Mouse (Mus musculus) brain, adult 2 months (tissue): ENCODE results near the gene Prr7.
"Not testable (repeated sequence)": the region's sequence is repeated elsewhere in the genome, so short reads cannot be mapped to it uniquely, and the experiment has no call there.

Source experiments
- DNase-seq: peaks from one replicate; pipeline ENCODE4 v3.0.0; 2011; ENCODE audit warnings: low read depth, low spot score

Gene Prr7

DNA sequence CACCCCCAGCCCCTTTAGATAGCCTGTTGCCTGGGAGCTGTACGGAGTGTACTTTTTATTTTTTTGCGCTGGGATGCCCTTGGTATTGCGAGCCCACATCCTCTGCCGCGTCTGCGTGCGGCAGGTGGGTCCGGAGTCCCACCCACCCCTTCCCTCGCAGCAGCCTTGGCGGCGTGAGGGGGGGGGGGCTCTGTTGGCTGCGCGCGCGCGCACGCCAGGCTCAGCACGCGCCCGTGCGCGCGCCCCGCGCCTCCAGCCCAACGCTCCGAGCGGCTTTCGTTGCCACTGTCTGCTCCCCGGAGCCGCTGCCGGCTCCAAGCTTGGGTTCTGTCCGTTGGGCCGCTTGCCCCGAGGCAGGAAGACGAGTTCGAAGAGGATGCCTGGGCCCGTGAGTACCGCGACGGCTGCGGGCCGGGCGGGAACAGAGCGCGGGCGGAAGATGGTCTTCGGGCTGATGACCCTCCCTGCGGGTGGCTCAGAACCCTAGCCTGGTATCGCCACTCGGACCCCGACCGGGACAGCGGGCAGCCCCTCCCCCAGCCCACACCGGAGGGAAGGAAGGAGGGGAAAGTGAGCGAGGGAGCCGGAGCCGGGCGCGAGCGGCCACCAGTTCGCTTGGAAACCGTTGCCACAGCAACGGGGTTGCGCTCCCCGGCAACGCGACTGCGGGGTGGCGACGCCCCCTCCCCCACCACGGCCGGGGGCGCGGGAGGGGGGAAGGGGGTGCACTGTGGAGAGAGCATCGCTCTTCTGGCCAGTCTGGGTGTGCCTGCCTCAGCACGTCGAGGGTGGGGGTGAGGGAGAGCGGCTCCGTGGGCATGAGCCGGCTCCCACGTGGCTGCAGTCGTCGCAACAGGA is at the start of gene Prr7:
Prr7 (plus strand) TSS at position 241 of the 858 bp plus-strand sequence.
- DNase-seq = peak; percentile 79

- DNase-seq = peak; percentile 85
Measured at GRCm38 (mm10) chr13:55414743-55415380, 49.2 kb upstream of the Prr7 start, which contains the start of gene Pfn3. Gene Pfn3, minus strand, starts transcription at chr13:55415232.

GRCm38 (mm10) chr13:55418004-55418403 is 46.1 kb upstream of the Prr7 start:
- DNase-seq = peak; percentile 86

DNA sequence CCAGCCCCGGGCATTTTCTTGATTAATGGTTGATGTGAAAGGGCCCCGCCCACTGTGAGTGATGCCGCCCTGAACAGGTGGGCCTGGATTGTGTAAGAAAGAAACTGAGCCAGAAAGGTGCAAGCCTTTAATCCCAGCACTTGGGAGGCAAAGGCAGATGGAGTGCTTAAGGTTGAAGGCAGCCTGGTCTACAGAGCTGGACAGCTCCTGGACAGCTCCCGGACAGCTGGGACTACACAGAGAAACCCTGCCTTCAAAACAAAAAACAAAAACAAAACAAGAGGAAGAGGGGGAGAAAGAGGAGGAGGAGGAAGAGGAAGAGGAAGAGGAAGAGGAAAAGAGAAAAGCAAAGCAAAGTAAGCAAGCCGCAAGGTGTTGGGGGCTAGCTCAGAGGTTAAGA is 44.9 kb upstream of the Prr7 start:
- no peak for DNase-seq

DNA sequence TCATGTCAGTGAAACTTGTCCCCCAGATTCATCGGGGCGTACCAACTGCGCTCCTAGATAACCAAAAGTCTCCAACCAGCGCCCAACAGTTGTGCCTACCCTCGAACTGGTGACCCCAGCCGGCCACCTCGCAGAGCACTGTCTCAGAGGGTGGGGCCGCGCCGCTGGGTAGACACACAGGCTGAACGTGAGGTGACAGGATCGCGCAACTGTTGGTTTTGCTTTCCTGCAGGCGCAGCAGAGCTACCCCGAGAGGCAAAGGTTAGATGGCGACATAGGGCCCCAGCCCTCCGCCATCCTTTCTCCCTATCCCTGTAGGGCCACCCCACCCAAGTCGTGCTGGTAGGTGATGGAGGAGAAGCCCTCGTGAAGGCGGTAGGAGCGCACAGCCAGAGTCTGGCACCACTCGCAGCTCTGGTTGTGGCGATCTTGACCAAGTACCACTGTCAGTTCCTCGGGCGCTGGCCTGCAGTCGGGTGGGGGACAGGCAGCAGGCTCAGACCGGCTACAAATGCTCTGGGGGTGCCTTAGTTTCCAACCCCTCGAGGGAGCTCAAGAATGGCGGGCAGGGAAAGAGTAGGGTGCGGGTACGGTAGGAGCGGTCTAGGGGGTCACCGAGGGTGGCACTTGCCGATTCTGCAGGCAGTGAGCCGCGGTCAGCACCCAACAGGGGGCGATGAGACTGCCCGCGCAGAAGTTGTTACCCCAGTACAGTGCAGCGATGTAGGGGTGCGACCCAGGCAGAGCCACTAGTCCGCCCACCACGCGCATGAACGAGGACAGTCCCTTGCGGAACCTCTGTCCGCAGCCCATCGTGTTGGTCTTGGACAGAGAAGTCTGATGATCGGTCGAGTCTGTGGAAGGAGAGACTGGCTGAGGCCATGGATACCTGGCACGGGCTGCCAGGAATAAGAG is 43.8 kb upstream of the Prr7 start:
- DNase-seq = no peak

GRCm38 (mm10) chr13:55420933-55421800 is 42.9 kb upstream of the Prr7 start:
- peak; percentile 71 for DNase-seq

DNA sequence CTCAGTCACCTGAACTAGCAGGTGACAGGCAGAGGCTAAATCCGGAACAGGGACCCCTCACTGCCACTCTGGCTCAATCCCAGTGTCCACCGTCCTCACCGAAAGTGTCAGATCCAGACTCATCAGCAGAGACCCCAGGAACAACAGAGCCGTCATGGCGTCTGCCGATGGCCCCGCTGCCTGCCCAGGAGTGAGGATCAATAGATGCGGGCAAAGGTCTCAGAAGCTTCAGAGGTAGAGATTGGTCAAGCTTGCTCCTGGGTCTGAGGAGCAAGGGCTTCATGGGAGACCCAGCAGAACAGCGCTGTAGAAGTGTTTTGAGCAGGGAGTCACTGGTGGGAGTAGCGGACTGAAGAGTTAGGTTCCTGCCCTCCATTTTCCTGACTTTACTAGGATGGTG is 37.5 kb upstream of the Prr7 start, which contains the start of gene F12:
F12 (minus strand) TSS at position 181 of the 400 bp plus-strand sequence.
- DNase-seq = no peak

GRCm38 (mm10) chr13:55429226-55429888 is 34.7 kb upstream of the Prr7 start:
- DNase-seq = no peak

DNA sequence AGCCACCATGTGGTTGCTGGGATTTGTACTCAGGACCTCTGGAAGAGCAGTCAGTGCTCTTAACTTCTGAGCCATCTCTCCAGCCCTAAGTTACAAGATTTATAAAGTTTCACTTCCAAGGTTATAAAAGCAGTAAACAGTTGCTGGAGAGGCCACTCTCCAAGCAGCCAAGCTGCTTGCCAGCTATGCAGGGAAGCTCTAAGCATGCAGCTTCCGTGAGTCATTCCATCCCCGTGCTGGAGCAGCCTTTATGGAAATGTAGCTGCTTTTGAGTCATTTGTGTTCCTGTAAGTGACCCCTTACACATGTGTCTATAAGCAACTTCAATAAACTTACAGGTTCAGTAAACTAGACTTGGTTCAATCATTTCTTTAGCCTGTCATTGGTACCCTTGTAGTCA is 33.5 kb upstream of the Prr7 start:
- DNase-seq = no peak

GRCm38 (mm10) chr13:55431889-55432685 is 32.0 kb upstream of the Prr7 start:
- DNase-seq = no peak

DNA sequence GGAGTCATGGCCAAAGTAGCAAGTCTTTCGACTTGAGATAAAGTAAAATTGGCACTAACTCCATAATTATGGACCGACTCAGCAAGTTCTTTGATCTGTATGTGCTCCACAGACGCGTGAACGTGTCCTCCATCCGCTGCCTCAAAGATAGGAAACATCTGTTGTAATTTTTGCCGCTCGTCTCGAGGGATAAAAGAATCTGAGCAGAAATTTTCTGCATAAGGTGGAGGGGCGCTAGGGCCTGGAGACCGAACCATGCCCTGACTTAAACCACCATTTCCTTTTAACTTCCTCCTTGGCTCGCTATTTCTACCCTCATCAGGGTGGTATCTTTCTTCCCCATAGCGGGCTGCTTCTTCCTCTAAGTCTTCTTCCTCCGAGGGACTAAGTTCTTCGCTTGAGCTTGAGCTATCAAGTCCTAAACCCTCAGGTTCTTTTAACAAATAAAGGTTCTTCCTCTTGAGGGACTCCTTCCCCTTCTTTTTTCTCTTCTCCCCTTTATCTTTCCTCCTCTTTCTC is 26.9 kb upstream of the Prr7 start:
- not testable (repeated sequence) for DNase-seq

GRCm38 (mm10) chr13:55443799-55444285 is 20.2 kb upstream of the Prr7 start:
- DNase-seq = no peak

GRCm38 (mm10) chr13:55444286-55444936 is 19.7 kb upstream of the Prr7 start:
- DNase-seq = no peak

DNA sequence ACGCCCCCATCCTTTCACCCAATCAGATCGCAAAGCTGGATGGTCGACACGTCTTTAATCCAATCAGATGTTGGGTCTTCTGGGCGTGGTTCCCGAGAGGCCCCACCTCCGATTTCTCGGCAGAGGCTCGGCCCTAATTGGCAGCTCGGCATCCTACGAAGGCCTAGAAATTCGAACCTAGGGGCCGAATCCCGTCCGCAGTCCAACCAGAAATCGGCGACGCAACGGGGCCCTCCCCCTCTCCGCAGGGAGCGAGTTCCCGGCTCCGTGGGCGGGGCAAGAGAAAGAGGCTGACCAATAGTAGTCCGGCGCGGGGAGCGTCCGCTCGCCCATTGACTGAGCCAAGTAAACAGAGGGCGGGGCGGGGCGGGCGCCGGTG is 19.1 kb upstream of the Prr7 start, which contains the start of gene Grk6:
Grk6 (plus strand) TSS at position 136 of the 379 bp plus-strand sequence.
- peak; percentile 100 for DNase-seq

- DNase-seq = no peak
Measured at GRCm38 (mm10) chr13:55445361-55446091, 18.5 kb upstream of the Prr7 start.

GRCm38 (mm10) chr13:55446483-55447105 is 17.5 kb upstream of the Prr7 start:
- DNase-seq = no peak

DNA sequence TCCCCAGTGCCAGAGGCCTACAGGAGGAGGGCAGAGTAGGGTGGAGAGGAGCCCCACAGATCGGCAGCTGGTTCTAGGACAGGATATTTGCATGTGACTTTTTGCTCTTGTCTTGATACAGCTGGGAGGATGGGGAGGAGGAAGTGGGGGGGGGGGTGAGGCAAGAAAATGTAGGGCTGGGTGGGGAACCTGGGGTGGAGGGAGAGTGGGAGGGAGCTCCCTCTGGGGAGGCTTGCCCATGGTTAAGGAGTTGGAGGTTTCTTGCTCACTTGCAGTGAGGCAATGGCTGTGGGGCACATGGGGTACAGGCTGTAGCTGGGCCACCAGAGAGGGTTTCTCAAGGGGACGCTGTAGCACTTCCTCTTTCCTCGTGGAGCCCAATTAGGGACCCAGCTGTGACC is 16.5 kb upstream of the Prr7 start:
- no peak for DNase-seq
